17 mouse cellular contexts compared by ENCODE assay signal in the genomic region with DNA sequence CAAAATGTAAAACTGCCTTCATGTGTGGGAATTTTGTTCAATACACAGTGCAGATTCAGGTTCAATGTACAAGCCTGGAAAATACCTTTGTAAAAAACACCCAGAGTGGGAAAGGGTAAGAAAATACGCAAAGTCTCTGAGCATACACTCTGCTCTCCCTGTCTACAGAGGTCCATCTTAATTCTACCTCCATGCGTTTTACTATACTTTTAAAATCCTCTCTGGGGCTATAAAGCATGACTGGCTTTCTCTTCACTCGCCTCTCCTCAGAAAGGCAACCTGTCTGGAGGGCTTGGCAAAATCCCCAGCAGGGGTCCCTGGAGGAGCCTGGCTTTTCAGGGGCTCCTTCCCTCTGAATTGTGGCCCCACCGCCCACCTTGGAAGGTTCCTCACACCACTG.
"Had no signal": no experiment of that assay in that cellular context is flagged by ENCODE, and none has a peak within 500 bp of the region (broad histone marks: within the 10 kb centered on the region; RNA-seq: fewer than 3 reads in every experiment).

No protein-coding gene starts in this region.

- H3K4me3 ChIP-seq: intestine, embryonic 15.5 days; layer of hippocampus, adult 2 months; liver, embryonic 15.5 days; lung, embryonic 15.5 days; midbrain, embryonic 13.5 days; myocyte; neural tube, embryonic 12.5 days; stomach, embryonic 15.5 days had no signal

- H3K27ac ChIP-seq: layer of hippocampus, adult 2 months; liver, embryonic 15.5 days; lung, embryonic 15.5 days; midbrain, embryonic 13.5 days; neural tube, embryonic 12.5 days had no signal

- DNase-seq: kidney, adult 18-20 months; kidney, postnatal 10 days; kidney, postnatal 4 days; left cerebral cortex, postnatal 4 days; lung, postnatal 36 days; retina, postnatal 1 day; thymus, adult 18-20 months; thymus, postnatal 14 days had no signal

- ATAC-seq: intestine, embryonic 15.5 days; midbrain, embryonic 13.5 days had no signal

- H3K27me3 ChIP-seq: intestine, embryonic 15.5 days; liver, embryonic 15.5 days; lung, embryonic 15.5 days; midbrain, embryonic 13.5 days; neural tube, embryonic 12.5 days; stomach, embryonic 15.5 days had no signal

- H3K9me3 ChIP-seq: intestine, embryonic 15.5 days; liver, embryonic 15.5 days; lung, embryonic 15.5 days; midbrain, embryonic 13.5 days; neural tube, embryonic 12.5 days; stomach, embryonic 15.5 days had no signal

- H3K4me2 ChIP-seq: liver, embryonic 11.5 days; liver, embryonic 15.5 days; midbrain, embryonic 13.5 days; stomach, embryonic 15.5 days had no signal

- H3K4me1 ChIP-seq: liver, embryonic 15.5 days; midbrain, embryonic 13.5 days had no signal

- H3K9ac ChIP-seq: intestine, embryonic 15.5 days; liver, embryonic 15.5 days; lung, embryonic 15.5 days; midbrain, embryonic 13.5 days; neural tube, embryonic 12.5 days; stomach, embryonic 15.5 days had no signal
